Mouse (Mus musculus) embryo, embryonic 9.5 days (tissue): ENCODE data around the gene Olfr420.

Experiments used
- DNase-seq: peaks from one replicate; pipeline ENCODE4 v3.0.0-alpha.2; 2017; ENCODE audit errors: extremely low spot score

The Olfr420 gene

GRCm38 (mm10) chr1:174155333-174155732 lies at the start of gene Olfr420:
Olfr420 (plus strand) TSS chr1:174155633.
- no peak for DNase-seq

- DNase-seq: no peak
These were observed 34.4 kb upstream of the Olfr420 start, which contains the start of gene Olfr231 for GRCm38 (mm10) chr1:174121062-174121461. Olfr231 (minus strand) TSS chr1:174121162.

- no peak for DNase-seq
These were observed 24.2 kb upstream of the Olfr420 start, which contains the start of gene Olfr424 for GRCm38 (mm10) chr1:174131217-174131616. Olfr424 (plus strand) TSS chr1:174131517.

GRCm38 (mm10) chr1:174131999-174132398 lies 23.4 kb upstream of the Olfr420 start:
- DNase-seq: no peak

- no peak for DNase-seq
These were observed 14.0 kb upstream of the Olfr420 start for GRCm38 (mm10) chr1:174141384-174141783.

- DNase-seq: no peak
These were observed 8.7 kb upstream of the Olfr420 start for GRCm38 (mm10) chr1:174146696-174147095.

GRCm38 (mm10) chr1:174149289-174149688 lies 6.1 kb upstream of the Olfr420 start:
- DNase-seq: no peak

- DNase-seq: no peak
These were observed 2.2 kb downstream of the Olfr420 start for GRCm38 (mm10) chr1:174157622-174158021.

GRCm38 (mm10) chr1:174158512-174158911 lies 3.1 kb downstream of the Olfr420 start:
- no peak for DNase-seq

- no peak for DNase-seq
These were observed 3.7 kb downstream of the Olfr420 start for GRCm38 (mm10) chr1:174159095-174159494.

- DNase-seq: no peak
These were observed 13.6 kb downstream of the Olfr420 start for GRCm38 (mm10) chr1:174169024-174169423.

- no peak for DNase-seq
These were observed 15.5 kb downstream of the Olfr420 start for GRCm38 (mm10) chr1:174170706-174171501.

GRCm38 (mm10) chr1:174171537-174171936 lies 16.1 kb downstream of the Olfr420 start:
- DNase-seq: no peak

- peak; percentile 18 for DNase-seq
These were observed 17.2 kb downstream of the Olfr420 start, which contains the start of gene Spta1 for GRCm38 (mm10) chr1:174172605-174173004. Spta1 (plus strand) TSS chr1:174172776.

- DNase-seq: no peak
These were observed 49.3 kb downstream of the Olfr420 start for GRCm38 (mm10) chr1:174204699-174205098.
